Mouse (Mus musculus): ENCODE results near the gene Lypd6b. TPM values are rescaled to one million over a fixed set of nuclear protein-coding genes. Genes with fewer than 3 reads are reported as not detected.

Gene Lypd6b
- total RNA-seq, 2 experiments from 2014 or later, result 0.23 to 1.6 TPM

GRCm38 (mm10) chr2:49868116-49868858 is 80.8 kb downstream of the Lypd6b start:
- no peak for DNase-seq (ENCODE audit: low spot score in 2 of 2)

GRCm38 (mm10) chr2:49869044-49869443 is 81.6 kb downstream of the Lypd6b start:
- DNase-seq (ENCODE audit: low spot score in 2 of 2), result no peak

GRCm38 (mm10) chr2:49869782-49870514 is 82.5 kb downstream of the Lypd6b start:
- DNase-seq (ENCODE audit: low spot score in 2 of 2), result no peak

GRCm38 (mm10) chr2:49871012-49871411 is 83.5 kb downstream of the Lypd6b start:
- no peak for DNase-seq (ENCODE audit: low spot score in 2 of 2)

- no peak for DNase-seq (ENCODE audit: low spot score in 2 of 2)
Measured at GRCm38 (mm10) chr2:49880507-49880906, 93.0 kb downstream of the Lypd6b start.

GRCm38 (mm10) chr2:49881002-49881401 is 93.5 kb downstream of the Lypd6b start:
- no peak for DNase-seq (ENCODE audit: low spot score in 2 of 2)

GRCm38 (mm10) chr2:49882461-49882860 is 95.0 kb downstream of the Lypd6b start:
- no peak for DNase-seq (ENCODE audit: low spot score in 2 of 2)

- DNase-seq (ENCODE audit: low spot score in 2 of 2), result no peak
Measured at GRCm38 (mm10) chr2:49883990-49884389, 96.5 kb downstream of the Lypd6b start.

GRCm38 (mm10) chr2:49886209-49886608 is 98.7 kb downstream of the Lypd6b start:
- DNase-seq (ENCODE audit: low spot score in 2 of 2), result no peak

- no peak for DNase-seq (ENCODE audit: low spot score in 2 of 2)
Measured at GRCm38 (mm10) chr2:49888346-49888745, 100.9 kb downstream of the Lypd6b start.

GRCm38 (mm10) chr2:49890727-49891126 is 103.2 kb downstream of the Lypd6b start:
- DNase-seq (ENCODE audit: low spot score in 2 of 2), result no peak

- DNase-seq (ENCODE audit: low spot score in 2 of 2), result no peak
Measured at GRCm38 (mm10) chr2:49909838-49910407, 122.4 kb downstream of the Lypd6b start.

GRCm38 (mm10) chr2:49911296-49912034 is 124.0 kb downstream of the Lypd6b start:
- DNase-seq (ENCODE audit: low spot score in 2 of 2), result no peak

- DNase-seq (ENCODE audit: low spot score in 2 of 2), result no peak
Measured at GRCm38 (mm10) chr2:49912261-49912895, 124.9 kb downstream of the Lypd6b start.

- no peak for DNase-seq (ENCODE audit: low spot score in 2 of 2)
Measured at GRCm38 (mm10) chr2:49917489-49917888, 130.0 kb downstream of the Lypd6b start.

GRCm38 (mm10) chr2:49918132-49918531 is 130.6 kb downstream of the Lypd6b start:
- DNase-seq (ENCODE audit: low spot score in 2 of 2), result no peak

GRCm38 (mm10) chr2:49918692-49919091 is 131.2 kb downstream of the Lypd6b start:
- no peak for DNase-seq (ENCODE audit: low spot score in 2 of 2)

GRCm38 (mm10) chr2:49921948-49922347 is 134.5 kb downstream of the Lypd6b start:
- DNase-seq (ENCODE audit: low spot score in 2 of 2), result no peak

- DNase-seq (ENCODE audit: low spot score in 2 of 2), result no peak
Measured at GRCm38 (mm10) chr2:49922810-49923209, 135.3 kb downstream of the Lypd6b start.

- no peak for DNase-seq (ENCODE audit: low spot score in 2 of 2)
Measured at GRCm38 (mm10) chr2:49926186-49926585, 138.7 kb downstream of the Lypd6b start.

- DNase-seq (ENCODE audit: low spot score in 2 of 2), result no peak
Measured at GRCm38 (mm10) chr2:49927362-49927761, 139.9 kb downstream of the Lypd6b start.

All from adrenal gland, postnatal 4 days (tissue).